34 mouse cellular contexts compared by ENCODE assay signal in the genomic region with DNA sequence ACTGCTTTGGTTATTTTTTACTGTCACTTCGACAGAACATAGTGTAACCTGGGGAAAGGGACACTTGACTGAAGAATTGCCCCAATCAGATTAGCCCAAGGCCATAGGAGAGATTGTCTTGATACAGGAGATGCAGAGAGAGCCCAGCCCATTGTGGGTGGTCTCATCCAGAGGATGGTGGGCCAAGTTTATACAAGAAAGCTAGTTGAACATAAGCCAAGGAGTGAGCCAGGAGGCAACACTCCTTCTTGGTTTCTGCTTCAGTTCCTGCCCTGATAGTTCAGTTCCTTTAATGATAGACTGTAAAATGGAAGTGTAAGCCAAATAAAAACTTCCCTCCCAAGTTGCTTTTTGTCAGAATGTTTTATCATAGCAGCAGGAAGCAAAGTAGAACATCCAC.
"Had no signal": no experiment of that assay in that cellular context is flagged by ENCODE, and none has a peak within 500 bp of the region (broad histone marks: within the 10 kb centered on the region; RNA-seq: fewer than 3 reads in every experiment).

No protein-coding gene starts in this region.

- H3K4me2 ChIP-seq: heart, embryonic 11.5 days; heart, embryonic 12.5 days; heart, embryonic 13.5 days; heart, embryonic 15.5 days; hindbrain, embryonic 12.5 days; hindbrain, embryonic 13.5 days; hindbrain, embryonic 14.5 days; hindbrain, embryonic 15.5 days; intestine, embryonic 15.5 days; kidney, embryonic 15.5 days had no signal

- H3K27ac ChIP-seq: heart, adult 2 months; heart, embryonic 10.5 days; heart, embryonic 13.5 days; heart, embryonic 15.5 days; hindbrain, embryonic 10.5 days; hindbrain, embryonic 12.5 days; hindbrain, embryonic 13.5 days; hindbrain, embryonic 14.5 days; hindbrain, embryonic 15.5 days; hindbrain, postnatal 0 days; intestine, embryonic 15.5 days; kidney, embryonic 15.5 days; kidney, postnatal 0 days; layer of hippocampus, adult 2 months had no signal

- H3K9me3 ChIP-seq: heart, embryonic 10.5 days; heart, embryonic 12.5 days; heart, embryonic 13.5 days; heart, embryonic 15.5 days; hindbrain, embryonic 10.5 days; hindbrain, embryonic 12.5 days; hindbrain, embryonic 13.5 days; hindbrain, embryonic 15.5 days; intestine, embryonic 15.5 days; kidney, embryonic 15.5 days had no signal

- DNase-seq: heart, adult 18-20 months; heart, adult 2 months; heart, postnatal 10 days; heart, postnatal 14 days; heart, postnatal 36 days; heart, postnatal 4 days; kidney, adult 11 months; kidney, adult 18-20 months; kidney, adult 2 months; kidney, adult 8-10 months; kidney, postnatal 14 days; kidney, postnatal 36 days; kidney, postnatal 4 days; layer of hippocampus, adult 9-11 months; layer of hippocampus, postnatal 36 days had no signal

- H3K27me3 ChIP-seq: heart, embryonic 12.5 days; heart, embryonic 13.5 days; heart, embryonic 15.5 days; hindbrain, embryonic 12.5 days; hindbrain, embryonic 13.5 days; hindbrain, embryonic 15.5 days; intestine, embryonic 15.5 days; kidney, embryonic 15.5 days had no signal

- H3K9ac ChIP-seq: heart, embryonic 12.5 days; heart, embryonic 13.5 days; heart, embryonic 15.5 days; hindbrain, embryonic 12.5 days; hindbrain, embryonic 13.5 days; hindbrain, embryonic 14.5 days; hindbrain, embryonic 15.5 days; intestine, embryonic 15.5 days; kidney, embryonic 15.5 days had no signal

- H3K4me3 ChIP-seq: heart, adult 2 months; heart, embryonic 10.5 days; heart, embryonic 12.5 days; heart, embryonic 13.5 days; heart, embryonic 15.5 days; hindbrain, embryonic 10.5 days; hindbrain, embryonic 12.5 days; hindbrain, embryonic 13.5 days; hindbrain, embryonic 15.5 days; intestine, embryonic 15.5 days; kidney, embryonic 15.5 days; layer of hippocampus, adult 2 months had no signal

- H3K4me1 ChIP-seq: heart, embryonic 10.5 days; heart, embryonic 12.5 days; heart, embryonic 13.5 days; heart, embryonic 15.5 days; hindbrain, embryonic 10.5 days; hindbrain, embryonic 12.5 days; hindbrain, embryonic 13.5 days; hindbrain, embryonic 15.5 days; intestine, embryonic 15.5 days; kidney, embryonic 15.5 days had no signal

- H3K36me3 ChIP-seq: heart, embryonic 10.5 days; heart, embryonic 12.5 days; heart, embryonic 13.5 days; heart, embryonic 15.5 days; hindbrain, embryonic 10.5 days; hindbrain, embryonic 12.5 days; hindbrain, embryonic 13.5 days; hindbrain, embryonic 15.5 days; intestine, embryonic 15.5 days; kidney, embryonic 15.5 days had no signal

- ATAC-seq: hindbrain, embryonic 16.5 days; hindbrain, postnatal 0 days; inflammation-experienced regulatory T-cells, adult 6 months; intestine, embryonic 15.5 days; intestine, embryonic 16.5 days; intestine, postnatal 0 days had no signal
